Mouse (Mus musculus) intestine, postnatal 0 days (tissue): ENCODE measurements around the gene Rpl10-ps3. TPM values are rescaled to one million over a fixed set of nuclear protein-coding genes. Genes with fewer than 3 reads are reported as not detected.

Experiments
- ATAC-seq: fragments of 200-750 bp; cut with Nextera tagmentation; 2 replicates; pipeline ENCODE4 v1.8.0; 2017; ENCODE audit warnings: mild to moderate bottlenecking, moderate TSS enrichment, moderate library complexity
- H3K27ac ChIP-seq: fragments of 300-500 bp; sonication (generic); 2 replicates; pipeline ENCODE4 v1.5.1; 2014; ENCODE audit warnings: mild to moderate bottlenecking, low read depth, low read length, moderate library complexity
- H3K27me3 ChIP-seq: fragments of 300-500 bp; sonication (generic); replicated peaks from 2 replicates; pipeline ENCODE4 v1.6.1; 2014; ENCODE audit warnings: low read length, mixed read lengths; ENCODE audit not compliant: control insufficient read depth, insufficient read depth
- H3K36me3 ChIP-seq: fragments of 300-500 bp; sonication (generic); 2 replicates; pipeline ENCODE4 v1.6.1; 2014; ENCODE audit warnings: mild to moderate bottlenecking, moderate library complexity; ENCODE audit not compliant: control insufficient read depth, insufficient read depth
- H3K4me1 ChIP-seq: fragments of 300-500 bp; sonication (generic); replicated peaks from 2 replicates; pipeline ENCODE4 v1.6.1; 2014; ENCODE audit warnings: antibody characterized with exemption, low read length, mixed read lengths; ENCODE audit not compliant: control insufficient read depth, insufficient read depth
- H3K4me2 ChIP-seq: fragments of 300-500 bp; sonication (generic); replicated peaks from 2 replicates; pipeline ENCODE4 v1.6.1; 2014; ENCODE audit warnings: low read depth, mild to moderate bottlenecking, moderate library complexity
- H3K4me3 ChIP-seq: fragments of 300-500 bp; sonication (generic); 2 replicates; pipeline ENCODE4 v1.5.1; 2014; ENCODE audit warnings: low read depth, low read length
- H3K9ac ChIP-seq: fragments of 300-500 bp; sonication (generic); 2 replicates; pipeline ENCODE4 v1.6.1; 2014; ENCODE audit warnings: mild to moderate bottlenecking, low read depth, low read length
- H3K9me3 ChIP-seq: fragments of 300-500 bp; sonication (generic); 2 replicates; pipeline ENCODE4 v1.6.1; 2016; ENCODE audit warnings: mixed run types; ENCODE audit not compliant: control insufficient read depth
- CTCF ChIP-seq: sonication (generic); IDR thresholded peaks from 2 replicates; pipeline ENCODE4 v1.5.1; 2016; ENCODE audit warnings: low read depth, mild to moderate bottlenecking, control low read depth, antibody characterized with exemption, moderate library complexity
- WGBS: fragments of 180-500 bp; shearing (Covaris S2); extraction: QIAGEN DNeasy Blood & Tissue Kit; methylation state at CpG from one replicate; pipeline ENCODE4 v1.1.7; 2014; 5-methylcytosine and 5-hydroxymethylcytosine counted together
- polyA plus RNA-seq: library from polyadenylated mRNA; unstranded; fragments of >200 nt; fragmentation: Nextera tagmentation; extraction: Ambion mirVana; gene quantifications from 2 replicates; pipeline ENCODE4 v1.2.1, GENCODE M21; 2015

Rpl10-ps3 gene
- polyA plus RNA-seq, 1 experiment from 2014 or later: 174 TPM

DNA sequence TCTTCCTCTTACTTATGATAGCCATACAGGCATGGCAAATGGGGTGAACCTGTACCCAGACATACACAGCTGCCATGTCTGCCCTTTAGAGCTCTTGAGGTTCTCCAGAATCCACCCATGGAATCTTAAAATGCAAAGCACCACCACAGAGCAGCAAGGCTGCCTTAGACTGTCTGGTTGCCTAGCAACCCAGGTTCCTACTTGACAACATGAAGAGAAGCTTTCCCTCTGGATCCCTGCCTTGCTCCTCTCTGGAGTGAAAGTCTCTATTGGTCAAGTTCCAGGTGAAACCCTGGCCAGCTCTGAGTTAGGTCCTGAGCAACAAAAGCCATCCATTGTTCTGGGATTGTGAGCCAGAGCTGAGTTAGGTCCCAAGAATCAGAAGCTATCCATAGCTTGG lies 43.0 kb downstream of the Rpl10-ps3 start:
- Histone ChIP-seq H3K4me3 (no peak overlapping the region), H3K27ac (no peak overlapping the region), H3K4me2 (no peak overlapping the region), H3K27me3 (no peaks in the 10 kb centered on the region), H3K9me3 (no peaks in the 10 kb centered on the region), H3K9ac (no peak overlapping the region), H3K36me3 (no peaks in the 10 kb centered on the region), H3K4me1 (no peaks in the 10 kb centered on the region)
- no peak for TF ChIP-seq CTCF
- ATAC-seq: no peak

DNA sequence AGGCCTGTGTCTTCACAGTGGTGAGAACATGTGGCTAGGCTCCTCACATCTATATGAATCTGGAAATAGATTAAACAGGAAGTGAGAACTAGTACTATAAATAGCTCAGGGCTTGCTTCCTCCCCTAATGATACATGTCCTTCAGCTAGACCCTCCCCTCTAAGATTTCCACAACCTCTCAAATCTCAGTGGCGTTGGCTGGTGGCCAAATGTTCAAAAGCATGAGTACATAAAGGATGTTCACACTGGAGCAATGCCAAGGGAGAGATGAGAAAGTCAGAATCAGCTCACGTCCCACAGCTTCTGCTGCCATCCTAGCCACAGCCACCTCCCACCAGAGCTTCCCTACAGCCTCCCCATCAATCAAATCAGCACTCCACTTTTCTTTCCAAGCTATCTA lies 46.4 kb downstream of the Rpl10-ps3 start:
- ATAC-seq: no peak

More for the DNA sequence above, 46.4 kb downstream of the Rpl10-ps3 start:
- no peaks in the 10 kb centered on the region for H3K4me1 ChIP-seq
- H3K4me2 ChIP-seq: no peak overlapping the region
- no peaks in the 10 kb centered on the region for H3K36me3 ChIP-seq
- H3K4me3 ChIP-seq: no peak overlapping the region
- H3K27ac ChIP-seq: no peak overlapping the region
- 40% methylated on average over 2 of the region's 2 CpGs for WGBS
- no peak for TF ChIP-seq CTCF
- no peak overlapping the region for H3K9ac ChIP-seq
- no peaks in the 10 kb centered on the region for H3K27me3 ChIP-seq
- no peaks in the 10 kb centered on the region for H3K9me3 ChIP-seq

Other genes with a start within 250 kb of the Rpl10-ps3 start
- gene Plet1, start 149.6 kb upstream of the Rpl10-ps3 start, polyA plus RNA-seq: 3.1 and 4.0 TPM in 2 replicates
- gene Pts, start 183.8 kb upstream of the Rpl10-ps3 start, polyA plus RNA-seq: 88.2 and 90.8 TPM in 2 replicates
- 57.3 and 68.7 TPM in 2 replicates for gene Il18, start 209.9 kb upstream of the Rpl10-ps3 start, polyA plus RNA-seq
- gene Bco2, start 210.2 kb upstream of the Rpl10-ps3 start, polyA plus RNA-seq: 4.7 and 5.3 TPM in 2 replicates
- gene Tex12, start 216.4 kb upstream of the Rpl10-ps3 start, polyA plus RNA-seq: 0.43 and 0.65 TPM in 2 replicates